Mouse (Mus musculus): ENCODE results near the gene Aen. TPM values are rescaled to one million over a fixed set of nuclear protein-coding genes. Genes with fewer than 3 reads are reported as not detected.
A peak's percentile ranks its signal among the peaks of the same experiment; 100 is the strongest.

The Aen gene
- polyA plus RNA-seq, 1 experiment, result 9.3 TPM

- H3K4me1 ChIP-seq (ENCODE audit: control insufficient read depth, insufficient read depth, low read length), result peaks cover 9% of the 10 kb centered on the region
- TF ChIP-seq CTCF (IDR thresholded peaks at IDR 0.05; ENCODE audit: control insufficient read depth, insufficient read depth, insufficient replicate concordance, low read depth, low read length) (no peak), POLR2A (IDR thresholded peaks at IDR 0.05; ENCODE audit: control insufficient read depth, low read depth, low read length) (no peak)
- H3K4me3 ChIP-seq (ENCODE audit: control insufficient read depth, low read depth, low read length), result peak overlapping the region; percentile 96
- H3K36me3 ChIP-seq (ENCODE audit: control insufficient read depth, insufficient read depth, low read length), result no peaks in the 10 kb centered on the region
- H3K27me3 ChIP-seq (ENCODE audit: control insufficient read depth, insufficient read depth, low read length), result peaks cover 4% of the 10 kb centered on the region; the same call in 1 of the 2 replicates
- no peak overlapping the region for H3K27ac ChIP-seq (ENCODE audit: control insufficient read depth, insufficient read depth, low read depth, low read length)
These were observed 12.5 kb upstream of the Aen start for GRCm38 (mm10) chr7:78883016-78883725.

DNA sequence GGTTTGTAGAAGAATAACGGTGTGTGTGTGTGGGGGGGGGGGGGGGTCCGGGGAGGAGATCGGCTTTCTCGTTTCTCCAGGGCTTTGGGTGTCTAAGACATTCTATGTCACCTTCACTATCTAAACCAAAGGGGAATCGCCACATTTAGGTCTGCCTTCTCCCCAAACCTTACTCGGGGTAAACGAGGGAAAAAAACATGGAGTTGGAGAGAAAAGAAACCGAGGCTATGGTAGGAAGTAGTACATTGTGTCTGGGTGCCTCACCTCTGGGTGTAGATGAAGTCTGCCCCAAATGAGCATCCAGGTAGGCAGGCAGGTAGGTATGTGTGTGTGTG, 12.0 kb upstream of the Aen start:
- Histone ChIP-seq H3K27ac (ENCODE audit: control insufficient read depth, insufficient read depth, low read depth, low read length) (no peak overlapping the region), H3K4me1 (ENCODE audit: control insufficient read depth, insufficient read depth, low read length) (peaks cover 9% of the 10 kb centered on the region), H3K4me3 (ENCODE audit: control insufficient read depth, low read depth, low read length) (peak overlapping the region; percentile 96), H3K27me3 (ENCODE audit: control insufficient read depth, insufficient read depth, low read length) (peaks cover 4% of the 10 kb centered on the region; the same call in 1 of the 2 replicates), H3K36me3 (ENCODE audit: control insufficient read depth, insufficient read depth, low read length) (no peaks in the 10 kb centered on the region)
- TF ChIP-seq CTCF (IDR thresholded peaks at IDR 0.05; ENCODE audit: control insufficient read depth, insufficient read depth, insufficient replicate concordance, low read depth, low read length) (no peak), POLR2A (IDR thresholded peaks at IDR 0.05; ENCODE audit: control insufficient read depth, low read depth, low read length) (no peak)

DNA sequence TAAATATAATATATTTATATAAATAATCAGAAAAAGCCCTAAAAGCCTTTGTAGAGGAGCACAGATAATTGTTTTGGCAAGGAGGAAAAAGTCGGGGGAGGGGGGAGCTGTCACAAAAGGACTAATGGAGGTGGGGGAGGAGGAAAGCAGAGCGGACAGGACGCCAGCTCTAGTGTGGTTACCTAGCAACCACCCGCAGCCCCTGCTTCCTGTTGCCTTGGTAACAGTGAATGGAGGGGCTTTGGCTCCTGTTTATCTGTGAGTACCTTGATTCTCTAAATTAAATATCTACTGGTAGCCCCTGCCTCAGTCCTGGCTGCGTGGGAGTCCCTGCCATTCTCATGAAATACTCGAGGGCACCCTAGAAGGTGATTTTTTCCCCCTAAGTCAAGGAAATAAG, 11.5 kb upstream of the Aen start:
- peak overlapping the region; percentile 75 for H3K4me3 ChIP-seq (ENCODE audit: control insufficient read depth, low read depth, low read length)
- H3K27me3 ChIP-seq (ENCODE audit: control insufficient read depth, insufficient read depth, low read length), result peaks cover 4% of the 10 kb centered on the region; the same call in 1 of the 2 replicates
- H3K36me3 ChIP-seq (ENCODE audit: control insufficient read depth, insufficient read depth, low read length), result no peaks in the 10 kb centered on the region
- peaks cover 9% of the 10 kb centered on the region for H3K4me1 ChIP-seq (ENCODE audit: control insufficient read depth, insufficient read depth, low read length)
- no peak overlapping the region for H3K27ac ChIP-seq (ENCODE audit: control insufficient read depth, insufficient read depth, low read depth, low read length)
- TF ChIP-seq CTCF (IDR thresholded peaks at IDR 0.05; ENCODE audit: control insufficient read depth, insufficient read depth, insufficient replicate concordance, low read depth, low read length), result no peak
- TF ChIP-seq POLR2A (IDR thresholded peaks at IDR 0.05; ENCODE audit: control insufficient read depth, low read depth, low read length), result peak; percentile 40; the same call in 1 of the 2 replicates

DNA sequence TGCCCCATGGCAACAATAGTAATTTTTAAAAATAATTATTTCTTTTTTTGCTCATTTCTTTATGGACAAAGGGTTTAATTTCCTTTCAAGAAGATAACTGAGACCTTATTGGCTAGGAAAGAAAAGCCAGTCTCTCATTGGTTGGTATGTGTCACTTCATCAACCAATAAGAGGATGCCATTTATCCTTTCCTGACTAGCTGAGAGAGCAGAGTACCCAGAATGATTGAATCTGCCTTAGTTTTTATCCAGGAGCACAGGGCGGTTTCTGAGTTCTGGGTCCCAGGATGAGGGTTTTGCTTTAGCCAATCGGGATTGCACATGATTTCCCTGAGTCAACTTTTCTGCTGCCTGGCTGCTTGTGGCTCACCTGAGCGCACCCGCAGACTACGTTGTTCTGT, 10.2 kb upstream of the Aen start:
- Histone ChIP-seq H3K4me3 (ENCODE audit: control insufficient read depth, low read depth, low read length) (peak overlapping the region; percentile 85), H3K27me3 (ENCODE audit: control insufficient read depth, insufficient read depth, low read length) (peaks cover 4% of the 10 kb centered on the region; the same call in 1 of the 2 replicates), H3K27ac (ENCODE audit: control insufficient read depth, insufficient read depth, low read depth, low read length) (no peak overlapping the region), H3K36me3 (ENCODE audit: control insufficient read depth, insufficient read depth, low read length) (no peaks in the 10 kb centered on the region), H3K4me1 (ENCODE audit: control insufficient read depth, insufficient read depth, low read length) (peaks cover 9% of the 10 kb centered on the region)
- TF ChIP-seq POLR2A (IDR thresholded peaks at IDR 0.05; ENCODE audit: control insufficient read depth, low read depth, low read length) (no peak), CTCF (IDR thresholded peaks at IDR 0.05; ENCODE audit: control insufficient read depth, insufficient read depth, insufficient replicate concordance, low read depth, low read length) (no peak)

DNA sequence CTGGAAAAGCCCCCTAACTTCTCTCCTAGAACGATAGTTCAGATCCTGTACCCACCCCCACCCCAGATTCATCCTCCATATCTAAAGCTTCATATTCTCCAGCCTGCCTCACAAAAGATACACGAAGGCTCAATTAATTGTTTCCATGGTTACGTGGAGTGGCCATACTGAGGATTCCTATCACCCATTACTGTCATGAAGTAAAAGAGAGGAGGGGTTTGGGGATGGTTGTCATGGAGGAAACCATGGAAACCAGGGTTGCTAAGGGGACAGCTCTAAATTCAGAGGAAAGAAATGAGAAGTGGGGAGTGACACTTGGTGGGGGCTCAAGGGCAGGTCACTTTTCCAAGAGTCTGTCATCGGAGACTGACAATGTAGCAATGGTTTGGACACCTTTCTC, 9.2 kb upstream of the Aen start:
- H3K27ac ChIP-seq (ENCODE audit: control insufficient read depth, insufficient read depth, low read depth, low read length), result no peak overlapping the region
- H3K4me3 ChIP-seq (ENCODE audit: control insufficient read depth, low read depth, low read length), result peak overlapping the region; percentile 85
- H3K36me3 ChIP-seq (ENCODE audit: control insufficient read depth, insufficient read depth, low read length), result no peaks in the 10 kb centered on the region
- H3K27me3 ChIP-seq (ENCODE audit: control insufficient read depth, insufficient read depth, low read length), result peaks cover 4% of the 10 kb centered on the region; the same call in 1 of the 2 replicates
- TF ChIP-seq POLR2A (IDR thresholded peaks at IDR 0.05; ENCODE audit: control insufficient read depth, low read depth, low read length) (no peak), CTCF (IDR thresholded peaks at IDR 0.05; ENCODE audit: control insufficient read depth, insufficient read depth, insufficient replicate concordance, low read depth, low read length) (no peak)
- H3K4me1 ChIP-seq (ENCODE audit: control insufficient read depth, insufficient read depth, low read length), result peaks cover 9% of the 10 kb centered on the region

DNA sequence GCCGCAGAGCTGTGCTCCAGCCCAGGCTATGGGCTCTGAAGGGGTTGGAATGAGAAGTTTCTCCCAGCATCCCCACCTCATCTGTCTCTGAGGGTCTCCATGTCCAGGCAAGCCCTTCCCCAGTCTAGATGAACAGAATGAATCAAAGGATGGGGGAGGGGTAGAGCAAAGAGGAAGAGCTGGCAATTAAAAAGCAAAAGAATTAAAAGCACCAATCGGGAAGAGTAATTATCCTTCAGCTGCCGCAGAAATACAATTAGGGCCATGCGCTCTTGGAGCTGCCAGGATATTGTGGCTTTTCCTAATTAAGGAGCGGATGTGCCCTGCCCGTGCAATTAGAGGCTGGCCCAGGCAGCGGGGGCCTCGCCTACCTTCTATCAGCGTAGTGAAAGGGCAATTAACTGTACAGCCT, 8.2 kb upstream of the Aen start:
- TF ChIP-seq CTCF (IDR thresholded peaks at IDR 0.05; ENCODE audit: control insufficient read depth, insufficient read depth, insufficient replicate concordance, low read depth, low read length), result no peak
- TF ChIP-seq POLR2A (IDR thresholded peaks at IDR 0.05; ENCODE audit: control insufficient read depth, low read depth, low read length), result no peak
- Histone ChIP-seq H3K27ac (ENCODE audit: control insufficient read depth, insufficient read depth, low read depth, low read length) (no peak overlapping the region), H3K4me1 (ENCODE audit: control insufficient read depth, insufficient read depth, low read length) (peaks cover 7% of the 10 kb centered on the region), H3K4me3 (ENCODE audit: control insufficient read depth, low read depth, low read length) (peak overlapping the region; percentile 67), H3K27me3 (ENCODE audit: control insufficient read depth, insufficient read depth, low read length) (peaks cover 4% of the 10 kb centered on the region; the same call in 1 of the 2 replicates), H3K36me3 (ENCODE audit: control insufficient read depth, insufficient read depth, low read length) (no peaks in the 10 kb centered on the region)

- peaks cover 2% of the 10 kb centered on the region; the same call in 1 of the 2 replicates for H3K27me3 ChIP-seq (ENCODE audit: control insufficient read depth, insufficient read depth, low read length)
- no peaks in the 10 kb centered on the region for H3K36me3 ChIP-seq (ENCODE audit: control insufficient read depth, insufficient read depth, low read length)
- no peak overlapping the region for H3K4me3 ChIP-seq (ENCODE audit: control insufficient read depth, low read depth, low read length)
- H3K27ac ChIP-seq (ENCODE audit: control insufficient read depth, insufficient read depth, low read depth, low read length), result no peak overlapping the region
- peaks cover 7% of the 10 kb centered on the region for H3K4me1 ChIP-seq (ENCODE audit: control insufficient read depth, insufficient read depth, low read length)
- TF ChIP-seq POLR2A (IDR thresholded peaks at IDR 0.05; ENCODE audit: control insufficient read depth, low read depth, low read length) (no peak), CTCF (IDR thresholded peaks at IDR 0.05; ENCODE audit: control insufficient read depth, insufficient read depth, insufficient replicate concordance, low read depth, low read length) (peak; percentile 97)
These were observed 5.0 kb upstream of the Aen start for GRCm38 (mm10) chr7:78890641-78891040.
